Mouse (Mus musculus) limb, embryonic 10.5 days (tissue): ENCODE data around the gene Tex14. TPM values are rescaled to one million over a fixed set of nuclear protein-coding genes. Genes with fewer than 3 reads are reported as not detected.
"Not testable (repeated sequence)": the region's sequence is repeated elsewhere in the genome, so short reads cannot be mapped to it uniquely, and the experiment has no call there.

ENCODE experiments used
- DNase-seq: peaks from one replicate; pipeline ENCODE4 v3.0.0-alpha.2; 2017; ENCODE audit warnings: low spot score
- H3K27ac ChIP-seq: fragments of 300-500 bp; sonication (generic); 2 replicates; pipeline ENCODE4 v1.5.1; 2016; ENCODE audit warnings: mild to moderate bottlenecking
- H3K27me3 ChIP-seq: fragments of 300-500 bp; sonication (generic); 2 replicates; pipeline ENCODE4 v1.6.1; 2016; ENCODE audit warnings: low read depth, mild to moderate bottlenecking; ENCODE audit not compliant: poor library complexity, severe bottlenecking
- H3K36me3 ChIP-seq: fragments of 300-500 bp; sonication (generic); 2 replicates; pipeline ENCODE4 v1.6.1; 2016; ENCODE audit warnings: mild to moderate bottlenecking, moderate library complexity
- H3K4me1 ChIP-seq: fragments of 300-500 bp; sonication (generic); 2 replicates; pipeline ENCODE4 v1.6.1; 2016
- H3K4me3 ChIP-seq: fragments of 300-500 bp; sonication (generic); 2 replicates; pipeline ENCODE4 v1.5.1; 2016; ENCODE audit warnings: mild to moderate bottlenecking, moderate library complexity
- H3K9me3 ChIP-seq: fragments of 300-500 bp; sonication (generic); replicated peaks from 2 replicates; pipeline ENCODE4 v1.6.1; 2016; ENCODE audit warnings: mild to moderate bottlenecking
- WGBS: fragments of 180-500 bp; shearing (Covaris S2); methylation state at CpG from one replicate; pipeline ENCODE4 v1.1.7; 2016; 5-methylcytosine and 5-hydroxymethylcytosine counted together
- polyA plus RNA-seq: library from polyadenylated mRNA; unstranded; fragments of >200 nt; fragmentation: Nextera tagmentation; extraction: Ambion mirVana; gene quantifications from 2 replicates; pipeline ENCODE4 v1.2.1, GENCODE M21; 2016

The Tex14 gene
- polyA plus RNA-seq, 1 experiment from 2014 or later = 0.16 TPM

DNA sequence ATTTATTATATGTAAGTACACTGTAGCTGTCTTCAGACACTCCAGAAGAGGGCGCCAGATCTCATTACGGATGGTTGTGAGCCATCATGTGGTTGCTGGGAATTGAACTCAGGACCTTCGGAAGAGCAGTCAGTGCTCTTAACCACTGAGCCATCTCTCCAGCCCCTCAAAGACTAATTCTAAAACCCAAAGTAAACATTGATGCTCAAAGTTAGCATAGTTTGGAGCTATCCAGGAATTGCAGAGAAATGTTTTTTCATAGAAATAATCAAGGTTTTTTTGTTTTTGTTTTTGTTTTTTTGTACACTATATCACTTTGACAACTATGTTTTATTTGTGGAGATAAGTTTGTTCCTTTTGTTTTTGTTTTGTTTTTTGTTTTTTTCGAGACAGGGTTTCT lies 40.7 kb downstream of the Tex14 start:
- not testable (repeated sequence) for DNase-seq, H3K27me3 ChIP-seq, H3K4me3 ChIP-seq, H3K9me3 ChIP-seq, H3K36me3 ChIP-seq, H3K27ac ChIP-seq
- WGBS = 57% methylated on average over 4 of the region's 4 CpGs
- peaks cover 11% of the 10 kb centered on the region for H3K4me1 ChIP-seq

DNA sequence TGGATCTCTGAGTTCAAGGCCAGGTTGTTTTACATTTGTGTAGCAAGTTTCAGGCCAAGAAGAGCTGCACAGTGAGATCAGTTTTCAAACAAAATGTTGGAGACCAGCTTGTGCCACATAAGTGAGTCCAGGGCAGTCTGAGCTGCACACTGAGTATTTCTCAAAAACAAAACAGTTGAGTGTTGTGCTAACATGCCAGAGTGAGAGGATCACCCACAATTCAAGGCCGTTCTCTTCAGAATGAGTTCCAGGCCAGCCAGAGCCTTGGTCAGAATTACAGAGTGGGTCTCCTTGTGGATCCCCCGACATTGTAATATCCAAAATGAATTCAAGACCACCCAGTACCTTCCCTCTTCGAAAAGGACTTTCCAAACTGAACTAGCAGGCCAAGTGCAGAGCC lies 41.3 kb downstream of the Tex14 start:
- no peak for DNase-seq
- no peaks in the 10 kb centered on the region for H3K36me3 ChIP-seq
- 90% methylated on average over 3 of the region's 3 CpGs for WGBS
- peaks cover 6% of the 10 kb centered on the region for H3K27me3 ChIP-seq
- peaks cover 11% of the 10 kb centered on the region for H3K4me1 ChIP-seq
- H3K27ac ChIP-seq = no peak overlapping the region
- no peaks in the 10 kb centered on the region for H3K9me3 ChIP-seq
- no peak overlapping the region for H3K4me3 ChIP-seq

DNA sequence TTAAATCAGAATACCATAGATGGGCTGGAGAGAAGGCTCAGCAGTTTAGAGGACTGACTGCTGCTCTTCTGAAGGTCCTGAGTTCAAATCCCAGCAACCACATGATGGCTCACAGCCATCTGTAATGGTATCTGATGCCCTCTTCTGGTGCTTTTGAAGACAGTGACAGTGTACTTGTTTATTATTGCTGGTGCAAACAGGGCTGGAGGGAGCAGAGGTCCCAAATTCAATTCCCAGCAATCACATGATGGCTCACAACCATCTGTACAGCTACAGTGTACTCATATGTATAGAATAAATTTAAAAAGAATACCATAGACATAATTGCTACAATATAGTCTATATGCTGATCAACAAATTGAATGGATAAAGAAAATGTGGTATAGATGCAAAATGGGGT lies 42.6 kb downstream of the Tex14 start:
- Histone ChIP-seq H3K36me3 (no peaks in the 10 kb centered on the region), H3K4me1 (peaks cover 11% of the 10 kb centered on the region), H3K27me3 (no peaks in the 10 kb centered on the region), H3K27ac (no peak overlapping the region), H3K4me3 (no peak overlapping the region), H3K9me3 (no peaks in the 10 kb centered on the region)
- DNase-seq = no peak

DNA sequence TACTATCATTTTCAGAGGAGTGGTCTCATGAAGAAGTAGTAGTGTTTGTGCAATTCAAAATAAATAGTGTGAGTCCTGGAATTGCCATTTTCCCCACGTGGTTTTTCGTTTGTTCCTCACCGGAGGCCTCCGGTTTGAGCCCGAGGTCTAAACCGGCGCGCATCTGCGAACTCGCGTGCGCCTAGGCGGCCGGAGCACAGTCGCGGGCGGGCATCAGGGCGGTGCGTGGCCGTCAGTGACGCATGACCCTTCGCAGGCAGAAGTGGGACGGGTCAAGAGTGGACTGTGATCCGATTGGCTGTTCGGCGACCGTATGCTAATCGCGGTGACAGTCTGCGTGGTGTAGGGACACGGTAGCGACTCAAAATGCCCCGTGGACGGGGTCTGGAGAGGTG lies 43.2 kb downstream of the Tex14 start:
- peak overlapping the region; percentile 48 for H3K4me3 ChIP-seq
- under 1% methylated on average over 34 of the region's 34 CpGs for whole genome bisulfite sequencing
- not testable (repeated sequence) for H3K27me3 ChIP-seq, H3K36me3 ChIP-seq, H3K9me3 ChIP-seq
- H3K27ac ChIP-seq = peak overlapping the region; percentile 80
- H3K4me1 ChIP-seq = peaks cover 14% of the 10 kb centered on the region
- DNase-seq = peak; percentile 74

DNA sequence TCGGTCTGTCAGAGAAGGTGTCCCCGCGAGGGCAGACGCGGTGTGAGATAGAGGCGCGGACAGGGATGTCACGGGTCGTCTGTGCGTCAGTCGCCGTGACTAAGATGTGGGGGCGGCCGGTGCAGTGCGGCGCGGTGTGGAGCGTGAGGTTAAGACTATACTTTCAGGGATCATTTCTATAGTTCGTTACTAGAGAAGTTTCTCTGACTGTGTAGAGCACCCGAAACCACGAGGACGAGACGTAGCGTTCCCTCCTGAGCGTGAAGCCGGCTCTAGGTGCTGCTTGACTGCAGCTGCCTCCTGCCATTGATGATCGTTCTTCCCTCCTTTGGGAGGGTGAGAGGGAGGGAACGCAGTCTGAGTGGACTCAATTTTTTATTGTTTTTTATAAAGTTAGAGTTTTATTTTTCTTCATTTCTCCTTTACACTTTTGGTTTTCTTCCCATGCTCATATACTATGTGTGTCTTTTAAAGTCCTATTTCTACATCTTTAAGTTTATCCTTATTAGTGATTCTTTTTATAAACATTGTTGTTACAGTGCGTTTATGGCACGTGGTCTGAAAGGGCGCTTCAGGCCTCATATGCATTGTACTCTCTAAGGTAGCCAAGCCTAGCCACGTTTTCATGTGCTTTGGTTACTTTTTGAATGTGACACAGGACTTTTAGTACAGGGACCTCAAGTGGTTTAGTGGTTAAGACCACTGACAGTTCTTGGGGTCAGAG lies 43.8 kb downstream of the Tex14 start:
- Histone ChIP-seq H3K4me1 (peaks cover 20% of the 10 kb centered on the region), H3K27ac (peak overlapping the region; percentile 80)
- H3K4me3 ChIP-seq, H3K27me3 ChIP-seq, H3K9me3 ChIP-seq, H3K36me3 ChIP-seq: not testable (repeated sequence)
- peak; percentile 65 for DNase-seq
- WGBS = 0% methylated on average over 6 of the region's 32 CpGs

DNA sequence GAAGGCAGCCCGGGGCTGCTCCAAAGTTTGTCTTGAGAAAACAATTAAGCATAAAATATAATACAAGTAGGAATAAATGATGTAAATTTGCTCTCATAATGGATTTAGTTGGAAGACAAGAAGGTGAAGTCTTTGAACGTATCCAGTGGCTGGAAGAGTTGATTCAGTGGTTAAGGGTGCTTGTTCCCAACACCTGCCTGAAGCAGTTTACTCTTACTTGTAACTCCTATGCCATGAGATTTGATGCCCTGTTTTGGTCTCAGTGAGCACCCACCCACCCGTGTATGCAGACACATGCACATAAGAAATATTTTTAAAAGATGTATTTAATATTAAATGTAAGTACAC lies 44.3 kb downstream of the Tex14 start:
- H3K27me3 ChIP-seq = no peaks in the 10 kb centered on the region
- H3K36me3 ChIP-seq = no peaks in the 10 kb centered on the region
- H3K4me1 ChIP-seq = peaks cover 25% of the 10 kb centered on the region
- no peak overlapping the region for H3K27ac ChIP-seq
- no peaks in the 10 kb centered on the region for H3K9me3 ChIP-seq
- no peak overlapping the region for H3K4me3 ChIP-seq
- no peak for DNase-seq
- 23% methylated on average over 3 of the region's 3 CpGs for WGBS

GRCm38 (mm10) chr11:87449847-87450246 lies 45.0 kb downstream of the Tex14 start:
- not testable (repeated sequence) for H3K27me3 ChIP-seq, DNase-seq
- 57% methylated on average over 5 of the region's 5 CpGs for WGBS

DNA sequence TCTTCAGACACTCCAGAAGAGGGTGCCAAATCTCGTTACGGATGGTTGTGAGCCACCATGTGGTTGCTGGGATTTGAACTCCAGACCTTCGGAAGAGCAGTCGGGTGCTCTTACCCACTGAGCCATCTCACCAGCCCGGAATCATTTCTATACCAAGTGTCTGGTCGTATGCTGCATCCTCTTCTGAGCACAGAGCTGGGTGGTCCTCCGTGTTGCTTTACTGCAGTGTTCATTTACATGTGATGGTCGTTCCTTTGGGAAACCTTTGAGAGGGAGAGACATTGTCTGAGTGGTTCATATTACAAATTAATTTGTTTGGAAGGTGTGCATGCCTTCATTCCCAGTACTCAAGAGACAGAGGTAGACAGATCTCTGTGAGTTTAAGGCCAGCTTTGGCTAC lies 47.9 kb downstream of the Tex14 start:
- WGBS = 78% methylated on average over 8 of the region's 8 CpGs
- not testable (repeated sequence) for H3K4me3 ChIP-seq, DNase-seq, H3K36me3 ChIP-seq, H3K27me3 ChIP-seq, H3K9me3 ChIP-seq
- Histone ChIP-seq H3K27ac (peak overlapping the region; percentile 82), H3K4me1 (peaks cover 19% of the 10 kb centered on the region)

More at GRCm38 (mm10) chr11:87449847-87450246, 45.0 kb downstream of the Tex14 start:
- H3K4me3 ChIP-seq, H3K9me3 ChIP-seq, H3K27ac ChIP-seq, H3K36me3 ChIP-seq: not testable (repeated sequence)
- H3K4me1 ChIP-seq = peaks cover 24% of the 10 kb centered on the region

GRCm38 (mm10) chr11:87453216-87454034 lies 48.6 kb downstream of the Tex14 start:
- Histone ChIP-seq H3K36me3 (no peaks in the 10 kb centered on the region), H3K27me3 (no peaks in the 10 kb centered on the region), H3K9me3 (no peaks in the 10 kb centered on the region), H3K4me3 (peak overlapping the region; percentile 25), H3K27ac (peak overlapping the region; percentile 82), H3K4me1 (peaks cover 16% of the 10 kb centered on the region)
- 20% methylated on average over 13 of the region's 13 CpGs for WGBS
- peak; percentile 51 for DNase-seq

GRCm38 (mm10) chr11:87454035-87454690 lies 49.3 kb downstream of the Tex14 start:
- H3K36me3 ChIP-seq = no peaks in the 10 kb centered on the region
- no peaks in the 10 kb centered on the region for H3K9me3 ChIP-seq
- H3K27me3 ChIP-seq = no peaks in the 10 kb centered on the region
- peak overlapping the region; percentile 62 for H3K27ac ChIP-seq
- no peak overlapping the region for H3K4me3 ChIP-seq
- DNase-seq = no peak
- WGBS = 88% methylated on average over 2 of the region's 2 CpGs
- peaks cover 16% of the 10 kb centered on the region for H3K4me1 ChIP-seq

DNA sequence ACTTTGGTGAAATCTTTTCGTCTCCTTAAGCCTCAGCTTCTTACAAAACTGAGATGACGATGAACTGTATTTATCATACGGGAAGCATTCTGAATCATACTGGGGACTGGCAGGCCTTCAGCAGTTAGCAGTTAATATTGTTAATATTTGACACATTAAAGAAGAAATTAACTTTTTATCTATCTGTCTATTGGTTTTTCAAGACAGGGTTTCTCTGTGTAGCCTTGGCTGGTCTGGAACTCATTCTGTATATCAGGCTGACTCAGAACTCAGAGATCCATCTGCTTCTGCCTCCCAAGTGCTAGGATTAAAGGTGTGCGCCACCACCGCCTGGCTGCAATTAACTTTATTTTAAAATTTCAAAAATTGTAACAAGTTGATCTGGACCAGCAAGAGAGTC lies 50.7 kb downstream of the Tex14 start:
- 92% methylated on average over 5 of the region's 5 CpGs for WGBS
- no peak for DNase-seq
- H3K4me3 ChIP-seq = no peak overlapping the region
- H3K4me1 ChIP-seq = peaks cover 16% of the 10 kb centered on the region
- no peaks in the 10 kb centered on the region for H3K36me3 ChIP-seq
- H3K27me3 ChIP-seq = no peaks in the 10 kb centered on the region
- no peaks in the 10 kb centered on the region for H3K9me3 ChIP-seq
- no peak overlapping the region for H3K27ac ChIP-seq

DNA sequence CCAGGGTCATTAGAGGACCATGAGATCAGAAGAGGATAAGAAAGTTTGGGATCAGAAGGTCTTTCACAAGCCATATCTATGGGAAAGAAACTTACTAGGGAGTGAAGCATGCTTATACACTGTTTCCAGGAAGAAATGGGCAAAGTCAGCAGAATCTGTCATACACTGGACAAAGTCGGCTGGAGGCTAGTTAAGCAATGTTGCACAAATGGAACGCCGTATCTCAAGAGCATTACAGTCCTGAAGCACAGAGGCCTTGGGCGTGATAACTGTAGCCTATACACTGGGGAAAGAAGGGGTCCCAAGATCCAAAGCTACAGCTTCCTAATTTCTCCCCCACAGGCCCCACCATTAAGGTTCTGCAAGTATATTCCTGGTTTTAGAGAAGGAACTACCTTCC lies 51.1 kb downstream of the Tex14 start:
- Histone ChIP-seq H3K27me3 (no peaks in the 10 kb centered on the region), H3K9me3 (no peaks in the 10 kb centered on the region), H3K4me3 (no peak overlapping the region), H3K4me1 (peaks cover 16% of the 10 kb centered on the region), H3K27ac (no peak overlapping the region), H3K36me3 (no peaks in the 10 kb centered on the region)
- no peak for DNase-seq
- 95% methylated on average over 4 of the region's 4 CpGs for WGBS

- no peaks in the 10 kb centered on the region for H3K9me3 ChIP-seq
- H3K36me3 ChIP-seq = no peaks in the 10 kb centered on the region
- no peak overlapping the region for H3K4me3 ChIP-seq
- no peak overlapping the region for H3K27ac ChIP-seq
- no peak for DNase-seq
- H3K4me1 ChIP-seq = 0 out of 2 replicates have a peak, but pooled peaks cover 5% of the 10 kb centered on the region
- 90% methylated on average over 6 of the region's 6 CpGs for WGBS
- no peaks in the 10 kb centered on the region for H3K27me3 ChIP-seq
These were observed 55.7 kb downstream of the Tex14 start for GRCm38 (mm10) chr11:87460566-87460965.
